Mouse (Mus musculus): Measurements from ENCODE around the gene Maneal. TPM values are rescaled to one million over a fixed set of nuclear protein-coding genes. Genes with fewer than 3 reads are reported as not detected.

The Maneal gene
- polyA plus RNA-seq, 1 experiment from 2014 or later, result 0.54 TPM

DNA sequence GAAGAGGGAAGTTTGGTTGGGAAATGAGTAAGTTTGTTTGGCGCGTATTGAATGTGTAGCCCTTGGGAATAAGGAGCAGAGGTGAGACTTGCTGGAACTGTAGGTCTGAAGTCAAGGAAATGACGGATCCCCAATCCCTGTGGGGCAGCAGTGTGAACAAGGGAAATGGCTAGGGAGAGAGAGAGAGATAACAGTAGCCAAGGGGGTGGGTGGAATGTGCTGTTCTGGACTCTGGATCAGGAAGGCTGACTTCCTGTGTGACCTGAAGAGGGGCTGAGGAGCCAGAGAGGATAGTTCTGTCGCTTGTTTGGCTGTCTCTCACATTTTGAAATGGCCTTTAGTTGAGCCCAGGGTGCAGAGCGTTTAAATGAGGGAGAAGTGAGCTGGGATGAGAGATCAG, 53.5 kb downstream of the Maneal start:
- no peak for ATAC-seq
- H3K4me1 ChIP-seq (replicated peaks), result peaks cover 4% of the 10 kb centered on the region; the same call in 1 of the 2 replicates
- peaks cover 16% of the 10 kb centered on the region; the same call in 1 of the 2 replicates for H3K36me3 ChIP-seq
- no peak overlapping the region for H3K4me2 ChIP-seq (replicated peaks)
- no peak overlapping the region for H3K4me3 ChIP-seq (replicated peaks)
- no peak overlapping the region for H3K27ac ChIP-seq
- WGBS, result 81% methylated on average over 5 of the region's 5 CpGs
- H3K9ac ChIP-seq, result no peak overlapping the region
- H3K27me3 ChIP-seq (replicated peaks), result no peaks in the 10 kb centered on the region
- H3K9me3 ChIP-seq, result no peaks in the 10 kb centered on the region

Other genes starting within 250 kb of the Maneal start
- 0.05 and 0.11 TPM in 2 replicates for gene Pou3f1, start 205.4 kb downstream of the Maneal start, polyA plus RNA-seq (2015; fragmentation: Nextera tagmentation; extraction: Ambion mirVana)
- 58.7 and 67.6 TPM in 2 replicates for gene Utp11, start 168.6 kb downstream of the Maneal start, polyA plus RNA-seq (2015; fragmentation: Nextera tagmentation; extraction: Ambion mirVana)
- 8.8 and 11.8 TPM in 2 replicates for gene Fhl3, start 161.5 kb downstream of the Maneal start, polyA plus RNA-seq (2015; fragmentation: Nextera tagmentation; extraction: Ambion mirVana)
- gene Sf3a3, start 147.4 kb downstream of the Maneal start, polyA plus RNA-seq (2015; fragmentation: Nextera tagmentation; extraction: Ambion mirVana), result 131 and 133 TPM in 2 replicates
- 24.4 and 28.7 TPM in 2 replicates for gene Inpp5b, start 120.3 kb downstream of the Maneal start, polyA plus RNA-seq (2015; fragmentation: Nextera tagmentation; extraction: Ambion mirVana)
- 13.6 TPM in 2 replicates for gene Mtf1, start 60.1 kb downstream of the Maneal start, polyA plus RNA-seq (2015; fragmentation: Nextera tagmentation; extraction: Ambion mirVana)
- gene Yrdc, start 11.5 kb downstream of the Maneal start, polyA plus RNA-seq (2015; fragmentation: Nextera tagmentation; extraction: Ambion mirVana), result 32.0 and 36.6 TPM in 2 replicates
- gene 1110065P20Rik, start 11.0 kb downstream of the Maneal start, polyA plus RNA-seq (2015; fragmentation: Nextera tagmentation; extraction: Ambion mirVana), result 43.3 and 47.7 TPM in 2 replicates
- 0.25 and 0.31 TPM in 2 replicates for gene Epha10, start 18.7 kb upstream of the Maneal start, polyA plus RNA-seq (2015; fragmentation: Nextera tagmentation; extraction: Ambion mirVana)
- gene 9930104L06Rik, start 74.9 kb upstream of the Maneal start, polyA plus RNA-seq (2015; fragmentation: Nextera tagmentation; extraction: Ambion mirVana), result 10.1 and 10.7 TPM in 2 replicates
- gene Cdca8, start 77.1 kb upstream of the Maneal start, polyA plus RNA-seq (2015; fragmentation: Nextera tagmentation; extraction: Ambion mirVana), result 125 and 128 TPM in 2 replicates
- 8.2 and 8.9 TPM in 2 replicates for gene Rspo1, start 124.3 kb upstream of the Maneal start, polyA plus RNA-seq (2015; fragmentation: Nextera tagmentation; extraction: Ambion mirVana)
- gene Gnl2, start 154.4 kb upstream of the Maneal start, polyA plus RNA-seq (2015; fragmentation: Nextera tagmentation; extraction: Ambion mirVana), result 69.3 and 73.1 TPM in 2 replicates
- gene Dnali1, start 203.5 kb upstream of the Maneal start, polyA plus RNA-seq (2015; fragmentation: Nextera tagmentation; extraction: Ambion mirVana), result not detected in 2 replicates
- gene Snip1, start 204.5 kb upstream of the Maneal start, polyA plus RNA-seq (2015; fragmentation: Nextera tagmentation; extraction: Ambion mirVana), result 24.6 and 28.2 TPM in 2 replicates
- 47.1 and 50.8 TPM in 2 replicates for gene Meaf6, start 223.0 kb upstream of the Maneal start, polyA plus RNA-seq (2015; fragmentation: Nextera tagmentation; extraction: Ambion mirVana)

All from intestine, embryonic 15.5 days (tissue).